Mouse (Mus musculus) stomach, postnatal 0 days (tissue): ENCODE measurements at regions not wholly inside any gene's neighbourhood (a gene's known extent, or its start where the extent isn't known, plus 50 kb on each side); places are given as distances from the start of the nearest gene placed in this dataset.

ENCODE experiments used
- CTCF ChIP-seq: IDR thresholded peaks from 2 replicates; pipeline ENCODE4 v1.5.1; 2016; ENCODE audit warnings: antibody characterized with exemption, low read depth, mild to moderate bottlenecking, moderate library complexity
- EP300 ChIP-seq: optimal IDR thresholded peaks from 2 replicates; pipeline ENCODE3; 2016; ENCODE audit warnings: antibody characterized with exemption

DNA sequence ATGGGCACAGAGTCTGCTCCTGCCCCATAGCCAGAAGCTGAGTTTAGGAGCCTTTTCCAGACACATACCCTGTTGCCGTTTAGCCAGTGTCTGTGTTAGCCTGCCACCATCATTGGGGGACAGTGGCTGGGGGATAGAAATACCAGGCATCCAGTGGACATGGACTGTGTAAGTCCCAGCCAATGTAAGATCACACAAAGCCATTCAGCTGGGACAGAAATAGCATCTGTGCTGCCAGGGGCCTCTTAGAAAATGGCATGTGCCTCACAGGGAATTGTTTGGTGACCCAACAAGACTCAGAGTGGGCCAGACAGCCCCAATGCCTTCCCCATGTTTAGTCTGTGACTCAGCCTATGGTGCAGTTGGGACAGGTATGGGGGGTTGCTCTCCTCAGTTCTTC, 71.5 kb upstream of the Adgra1 start:
- no peak for TF ChIP-seq CTCF
- TF ChIP-seq EP300, result no peak
